Mouse (Mus musculus) heart, embryonic 16.5 days (tissue): ENCODE measurements around the gene Il33. TPM values are rescaled to one million over a fixed set of nuclear protein-coding genes. Genes with fewer than 3 reads are reported as not detected.

Experiments used
- ATAC-seq: fragments of 200-750 bp; cut with Nextera tagmentation; replicated peaks from 2 replicates; pipeline ENCODE4 v1.8.0; 2017; ENCODE audit warnings: moderate number of reproducible peaks; ENCODE audit not compliant: insufficient read depth, low FRiP score; ENCODE audit errors: extremely low read depth
- H3K27ac ChIP-seq: fragments of 300-500 bp; sonication (generic); 2 replicates; pipeline ENCODE4 v1.5.1; 2014; ENCODE audit warnings: mild to moderate bottlenecking, low read length, control low read depth, moderate library complexity
- H3K27me3 ChIP-seq: fragments of 300-500 bp; sonication (generic); 2 replicates; pipeline ENCODE4 v1.6.1; 2014; ENCODE audit warnings: low read length, mixed read lengths; ENCODE audit not compliant: control insufficient read depth, insufficient read depth
- H3K36me3 ChIP-seq: fragments of 300-500 bp; sonication (generic); 2 replicates; pipeline ENCODE4 v1.6.1; 2014; ENCODE audit not compliant: control insufficient read depth, insufficient read depth
- H3K4me1 ChIP-seq: fragments of 300-500 bp; sonication (generic); 2 replicates; pipeline ENCODE4 v1.6.1; 2014; ENCODE audit warnings: low read length, mixed read lengths; ENCODE audit not compliant: control insufficient read depth, insufficient read depth
- H3K4me2 ChIP-seq: fragments of 300-500 bp; sonication (generic); 2 replicates; pipeline ENCODE4 v1.6.1; 2014; ENCODE audit warnings: low read depth, mild to moderate bottlenecking, control low read depth, low read length
- H3K4me3 ChIP-seq: fragments of 300-500 bp; sonication (generic); 2 replicates; pipeline ENCODE4 v1.5.1; 2014; ENCODE audit warnings: mild to moderate bottlenecking, control low read depth, low read length
- H3K9ac ChIP-seq: fragments of 300-500 bp; sonication (generic); 2 replicates; pipeline ENCODE4 v1.6.1; 2014; ENCODE audit warnings: low read length, control low read depth
- H3K9me3 ChIP-seq: fragments of 300-500 bp; sonication (generic); replicated peaks from 2 replicates; pipeline ENCODE4 v1.6.1; 2016; ENCODE audit warnings: low read length; ENCODE audit not compliant: control insufficient read depth
- WGBS: fragments of 180-500 bp; shearing (Covaris S2); extraction: QIAGEN DNeasy Blood & Tissue Kit; methylation state at CpG from one replicate; pipeline ENCODE4 v1.1.7; 2014; 5-methylcytosine and 5-hydroxymethylcytosine counted together
- polyA plus RNA-seq: library from polyadenylated mRNA; unstranded; fragments of >200 nt; fragmentation: Nextera tagmentation; extraction: Ambion mirVana; gene quantifications from 2 replicates; pipeline ENCODE4 v1.2.1, GENCODE M21; 2015

The Il33 gene
- polyA plus RNA-seq, 1 experiment from 2014 or later: 9.7 TPM

DNA sequence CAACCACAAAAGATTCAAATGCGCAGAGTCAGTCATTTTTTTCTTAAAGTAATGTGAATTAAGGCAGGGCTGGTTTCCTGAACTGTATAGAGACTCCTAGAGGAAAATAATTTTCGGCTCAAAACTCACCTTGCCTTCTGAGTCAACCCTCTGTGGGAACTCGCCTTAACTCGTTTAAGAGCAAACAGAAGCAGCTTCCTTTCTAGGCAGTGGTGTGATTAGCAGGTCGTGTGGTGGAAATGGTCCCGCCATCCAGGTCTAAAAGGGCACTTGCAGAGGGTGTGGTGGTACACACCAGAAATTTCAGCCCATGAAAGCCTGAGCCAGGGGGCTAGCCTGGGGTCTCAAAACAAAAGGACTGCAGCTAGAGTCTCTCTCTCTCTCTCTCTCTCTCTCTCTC, 32.1 kb upstream of the Il33 start:
- Histone ChIP-seq H3K4me1 (no peaks in the 10 kb centered on the region), H3K27me3 (no peaks in the 10 kb centered on the region), H3K4me3 (no peak overlapping the region), H3K9ac (no peak overlapping the region), H3K27ac (no peak overlapping the region), H3K4me2 (no peak overlapping the region), H3K9me3 (no peaks in the 10 kb centered on the region), H3K36me3 (no peaks in the 10 kb centered on the region)
- WGBS: 60% methylated on average over 6 of the region's 6 CpGs
- ATAC-seq: no peak

DNA sequence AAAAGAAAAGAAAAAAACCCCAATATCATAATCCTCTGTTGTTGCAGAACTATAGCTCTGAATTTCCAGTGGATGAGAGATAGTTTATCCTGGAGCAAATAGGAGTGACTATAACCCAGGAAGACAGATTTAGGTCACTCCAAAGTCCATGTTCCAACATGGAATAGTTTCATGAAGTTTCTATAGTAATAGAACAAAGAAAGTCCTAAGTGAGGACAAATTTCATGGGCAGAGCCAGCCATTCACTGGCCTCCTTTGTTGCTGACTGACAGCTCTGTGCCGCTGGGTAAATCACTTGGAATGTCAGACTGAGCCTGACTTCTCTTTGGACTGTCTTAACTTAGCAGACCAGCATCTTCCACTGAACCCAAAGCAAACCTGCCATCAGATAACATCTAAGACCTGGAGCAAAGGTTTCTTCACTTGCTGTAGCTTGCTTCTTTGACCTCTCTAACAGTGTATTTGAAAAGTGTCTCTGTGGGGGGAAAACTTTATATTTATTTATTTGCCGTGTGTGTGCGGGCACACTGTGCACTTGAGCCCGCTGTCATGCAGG, 31.1 kb upstream of the Il33 start:
- WGBS: 86% methylated on average over 4 of the region's 4 CpGs
- H3K27me3 ChIP-seq: no peaks in the 10 kb centered on the region
- ATAC-seq: no peak
- H3K9me3 ChIP-seq: no peaks in the 10 kb centered on the region
- no peak overlapping the region for H3K4me2 ChIP-seq
- no peaks in the 10 kb centered on the region for H3K36me3 ChIP-seq
- no peak overlapping the region for H3K4me3 ChIP-seq
- H3K4me1 ChIP-seq: no peaks in the 10 kb centered on the region
- no peak overlapping the region for H3K27ac ChIP-seq
- H3K9ac ChIP-seq: no peak overlapping the region

DNA sequence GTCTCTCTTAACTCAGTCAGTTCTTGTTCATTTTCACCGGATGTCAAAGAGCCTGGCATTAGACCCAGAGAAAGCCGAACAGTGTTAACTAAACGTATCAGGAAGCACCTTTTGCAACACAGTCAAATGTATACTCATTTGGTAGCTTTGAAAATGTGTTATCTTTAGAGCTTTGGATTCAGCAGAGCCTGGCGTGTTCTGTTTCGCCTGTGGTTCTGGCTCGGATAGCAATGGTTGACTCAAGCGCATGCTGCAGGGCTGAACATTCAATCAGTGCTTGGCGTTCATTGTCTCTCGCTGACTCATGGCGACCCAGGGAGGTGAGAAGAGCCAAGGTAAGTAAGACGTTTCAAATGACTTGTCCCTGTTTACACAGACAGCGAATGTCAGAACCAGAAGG, 30.5 kb upstream of the Il33 start:
- no peaks in the 10 kb centered on the region for H3K27me3 ChIP-seq
- ATAC-seq: no peak
- H3K4me2 ChIP-seq: no peak overlapping the region
- no peak overlapping the region for H3K9ac ChIP-seq
- H3K4me1 ChIP-seq: no peaks in the 10 kb centered on the region
- no peak overlapping the region for H3K4me3 ChIP-seq
- H3K27ac ChIP-seq: no peak overlapping the region
- no peaks in the 10 kb centered on the region for H3K36me3 ChIP-seq
- WGBS: 81% methylated on average over 12 of the region's 12 CpGs
- peaks cover under 1% of the 10 kb centered on the region for H3K9me3 ChIP-seq

DNA sequence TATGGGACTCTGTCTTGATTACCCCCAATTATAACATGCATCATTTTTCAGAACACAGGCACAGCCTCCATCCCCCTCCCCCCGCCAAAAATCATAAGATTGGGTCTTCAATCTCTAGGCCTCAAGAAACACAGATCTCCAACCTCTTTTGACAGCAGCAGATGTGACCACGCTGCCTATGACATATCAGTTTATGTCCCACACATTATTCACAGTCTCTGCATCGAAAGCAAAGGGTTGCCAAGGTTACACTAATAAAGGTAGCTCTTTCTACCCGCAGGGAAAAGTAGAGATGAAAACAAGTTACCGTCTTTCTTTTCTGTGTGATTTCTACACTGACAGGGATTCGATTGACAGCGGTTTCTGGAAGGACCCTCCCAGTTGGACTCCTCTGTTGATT, 29.9 kb upstream of the Il33 start:
- ATAC-seq: no peak
- 84% methylated on average over 7 of the region's 7 CpGs for WGBS
- Histone ChIP-seq H3K4me2 (no peak overlapping the region), H3K9me3 (peaks cover 7% of the 10 kb centered on the region), H3K4me3 (no peak overlapping the region), H3K36me3 (no peaks in the 10 kb centered on the region), H3K9ac (no peak overlapping the region), H3K27me3 (no peaks in the 10 kb centered on the region), H3K27ac (no peak overlapping the region), H3K4me1 (no peaks in the 10 kb centered on the region)

DNA sequence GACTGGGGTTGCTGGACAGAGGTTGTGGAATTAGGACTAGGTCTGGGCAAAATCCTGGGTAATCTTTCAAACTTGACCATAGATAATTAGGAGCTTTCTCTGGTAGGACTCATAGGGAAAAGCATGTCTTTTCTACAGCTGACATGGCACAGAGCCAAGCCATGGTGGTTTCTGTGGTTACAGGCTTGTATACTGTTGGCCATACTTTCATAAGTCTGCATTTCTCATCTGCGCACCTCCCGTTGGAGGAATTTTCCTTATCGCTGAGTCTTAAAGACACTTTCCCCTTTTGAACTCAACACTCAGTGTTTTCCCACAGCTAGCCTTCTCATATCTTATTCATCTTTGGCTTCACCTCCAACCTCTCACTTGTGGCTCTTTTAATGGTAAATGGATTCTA, 24.6 kb upstream of the Il33 start:
- Histone ChIP-seq H3K27me3 (no peaks in the 10 kb centered on the region), H3K9ac (no peak overlapping the region), H3K9me3 (peaks cover 9% of the 10 kb centered on the region), H3K4me2 (no peak overlapping the region), H3K36me3 (no peaks in the 10 kb centered on the region), H3K4me1 (no peaks in the 10 kb centered on the region), H3K27ac (no peak overlapping the region), H3K4me3 (no peak overlapping the region)
- ATAC-seq: no peak
- WGBS: 81% methylated on average over 3 of the region's 3 CpGs

DNA sequence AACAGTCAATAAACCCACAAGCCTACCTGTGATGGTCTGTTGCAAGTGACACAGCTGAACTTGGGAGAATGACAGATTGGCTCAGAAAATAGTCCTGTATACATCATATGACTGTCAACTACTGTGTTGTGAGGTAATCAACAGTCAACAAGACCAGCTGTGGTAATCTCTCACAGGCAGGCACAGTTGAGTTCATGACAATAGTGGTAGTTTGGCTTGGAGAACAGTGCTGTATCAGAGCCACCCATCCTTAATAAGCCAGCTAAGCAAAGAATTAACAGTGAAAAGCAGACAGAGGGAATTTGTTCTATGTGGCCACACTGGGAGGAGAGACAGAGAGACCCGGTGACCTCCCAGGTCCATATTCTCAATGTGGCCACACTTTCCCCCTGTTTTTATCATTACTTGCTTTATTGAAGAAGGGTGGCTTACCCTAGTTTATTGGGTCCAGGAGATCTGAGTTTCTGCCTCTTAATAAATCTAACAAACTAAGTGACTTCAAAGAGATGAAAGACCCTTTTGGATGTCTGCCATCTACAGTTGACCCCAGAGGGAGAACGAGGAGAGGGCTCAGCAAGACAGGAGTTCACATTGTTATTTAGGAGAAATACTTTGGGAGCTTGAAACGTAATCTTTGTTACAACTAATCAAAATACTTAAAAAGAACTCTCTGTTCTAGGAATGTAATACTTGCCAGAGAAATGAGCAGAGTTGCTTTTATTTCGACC, 22.4 kb upstream of the Il33 start:
- no peaks in the 10 kb centered on the region for H3K4me1 ChIP-seq
- 63% methylated on average over 4 of the region's 4 CpGs for WGBS
- H3K36me3 ChIP-seq: no peaks in the 10 kb centered on the region
- H3K9me3 ChIP-seq: peaks cover 9% of the 10 kb centered on the region
- no peak overlapping the region for H3K27ac ChIP-seq
- H3K27me3 ChIP-seq: no peaks in the 10 kb centered on the region
- no peak overlapping the region for H3K4me3 ChIP-seq
- no peak overlapping the region for H3K9ac ChIP-seq
- no peak overlapping the region for H3K4me2 ChIP-seq
- no peak for ATAC-seq

DNA sequence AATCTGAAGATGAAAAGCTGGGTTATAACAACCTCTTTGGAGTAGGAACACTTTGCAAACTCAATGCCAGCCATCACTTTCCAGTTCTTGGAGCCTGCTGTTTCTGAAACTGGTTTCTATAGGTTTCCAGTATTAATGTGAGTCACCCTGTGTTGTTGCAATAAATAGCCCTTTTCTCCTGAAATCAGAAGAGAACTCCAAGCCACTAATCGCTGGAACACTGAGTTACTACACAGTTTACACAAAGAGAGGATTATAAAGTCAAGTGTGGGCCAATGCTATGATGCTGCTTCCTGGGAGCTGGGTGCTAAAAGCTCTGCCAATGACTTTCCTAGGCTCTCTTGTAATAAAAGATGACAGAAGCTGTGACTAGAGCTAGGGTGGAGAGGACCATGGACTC, 19.0 kb upstream of the Il33 start:
- Histone ChIP-seq H3K36me3 (no peaks in the 10 kb centered on the region), H3K27ac (no peak overlapping the region), H3K4me1 (no peaks in the 10 kb centered on the region), H3K27me3 (no peaks in the 10 kb centered on the region), H3K4me2 (no peak overlapping the region), H3K9ac (no peak overlapping the region), H3K4me3 (no peak overlapping the region), H3K9me3 (no peaks in the 10 kb centered on the region)
- WGBS: 65% methylated on average over 1 of the region's 1 CpGs
- ATAC-seq: no peak

DNA sequence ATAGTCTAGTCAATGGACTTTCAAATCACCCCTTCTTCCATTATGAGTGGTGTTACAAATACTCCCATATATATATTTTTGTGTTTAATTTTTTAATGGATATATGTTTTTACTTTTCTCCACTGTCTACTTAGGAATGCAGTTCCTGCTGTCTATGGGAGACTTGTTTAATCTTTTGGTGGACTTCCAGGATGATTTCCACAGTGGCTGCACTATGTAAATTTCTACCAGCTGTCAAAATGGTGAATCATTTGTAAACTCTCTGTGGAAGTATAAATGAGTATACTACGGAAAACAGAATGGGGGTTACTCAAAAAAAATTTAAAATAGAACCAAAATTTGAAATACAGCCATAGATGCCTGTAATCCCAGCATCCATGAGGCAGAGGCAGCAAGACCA, 15.7 kb upstream of the Il33 start:
- H3K27ac ChIP-seq: no peak overlapping the region
- WGBS: 59% methylated on average over 1 of the region's 1 CpGs
- no peak overlapping the region for H3K9ac ChIP-seq
- no peak for ATAC-seq
- no peaks in the 10 kb centered on the region for H3K4me1 ChIP-seq
- no peaks in the 10 kb centered on the region for H3K36me3 ChIP-seq
- no peak overlapping the region for H3K4me2 ChIP-seq
- H3K27me3 ChIP-seq: no peaks in the 10 kb centered on the region
- H3K9me3 ChIP-seq: no peaks in the 10 kb centered on the region
- no peak overlapping the region for H3K4me3 ChIP-seq

DNA sequence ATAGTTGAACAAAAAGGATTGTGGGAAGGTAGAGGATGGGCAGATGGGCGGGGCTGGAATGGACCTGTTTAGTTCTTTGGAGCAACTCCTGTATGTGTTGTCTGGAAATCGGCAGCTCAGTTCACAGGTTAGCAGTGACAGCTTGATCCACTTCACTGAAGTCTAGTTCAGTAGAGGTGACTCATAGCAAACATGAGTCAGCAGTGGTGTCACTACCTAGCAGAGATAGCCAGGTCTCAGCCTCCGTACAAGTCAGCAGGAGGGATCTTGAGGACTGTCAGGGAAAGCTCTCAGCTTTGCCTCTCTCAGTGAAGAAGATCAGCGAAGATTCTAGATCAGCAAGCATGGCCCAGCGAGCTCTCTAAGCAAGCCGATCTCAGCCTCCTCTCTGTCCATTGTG, 13.0 kb upstream of the Il33 start:
- Histone ChIP-seq H3K4me2 (no peak overlapping the region), H3K4me3 (no peak overlapping the region), H3K9me3 (no peaks in the 10 kb centered on the region), H3K27ac (no peak overlapping the region), H3K9ac (no peak overlapping the region), H3K4me1 (no peaks in the 10 kb centered on the region), H3K36me3 (no peaks in the 10 kb centered on the region), H3K27me3 (no peaks in the 10 kb centered on the region)
- 74% methylated on average over 6 of the region's 6 CpGs for WGBS
- no peak for ATAC-seq
